Mouse (Mus musculus) megakaryocyte, embryonic 14.5 days (primary cell): Measurements from ENCODE around the gene Crcp.

Experiments
- FLI1 ChIP-seq: IDR thresholded peaks from 2 replicates; pipeline ENCODE4 v1.6.1; 2012; ENCODE audit warnings: low read length, inconsistent platforms, mixed read lengths
- GATA1 ChIP-seq: IDR thresholded peaks from 3 replicates; pipeline ENCODE4 v1.6.1; 2012; ENCODE audit warnings: mixed read lengths, low read length, inconsistent platforms, borderline replicate concordance

GRCm38 (mm10) chr5:129993374-129993773 is 35.7 kb upstream of the Crcp start:
- TF ChIP-seq GATA1 (no peak), FLI1 (no peak)
